Mouse (Mus musculus): ENCODE data around the gene Gm34653.

DNA sequence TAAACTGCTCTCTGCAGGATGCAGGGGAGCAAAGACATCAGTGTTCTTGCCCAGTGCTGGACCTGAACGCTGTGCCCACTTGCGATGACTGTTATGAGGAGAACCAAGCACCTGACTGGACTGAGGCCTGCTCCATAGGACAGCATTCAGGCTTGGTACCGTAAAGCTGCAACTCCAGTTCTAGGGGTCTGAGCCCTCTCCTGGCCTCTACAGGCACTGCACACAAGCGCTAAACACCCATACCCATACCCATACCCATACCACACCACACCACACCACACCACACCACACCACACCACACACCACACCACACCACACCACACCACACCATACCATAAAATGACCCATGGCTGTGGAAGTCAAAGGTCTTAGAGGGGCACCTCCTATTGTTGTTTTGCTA is 22.5 kb downstream of the Gm34653 start:
- TF ChIP-seq CTCF (IDR thresholded peaks at IDR 0.05; ENCODE audit: low read depth, low read length) (no peak), POLR2A (IDR thresholded peaks at IDR 0.05; ENCODE audit: borderline replicate concordance, low read depth, low read length) (no peak)

Data from bone marrow macrophage, adult 2 months (primary cell).